Mouse (Mus musculus) spleen, adult 18-20 months (tissue): Measurements from ENCODE around the gene Rbm11.

Experiments used
- DNase-seq, 2 experiments: peaks; one replicate each; pipeline ENCODE4 v3.0.0; 2022; ENCODE audit warnings: mixed read lengths in 2 of 2

The Rbm11 gene

DNA sequence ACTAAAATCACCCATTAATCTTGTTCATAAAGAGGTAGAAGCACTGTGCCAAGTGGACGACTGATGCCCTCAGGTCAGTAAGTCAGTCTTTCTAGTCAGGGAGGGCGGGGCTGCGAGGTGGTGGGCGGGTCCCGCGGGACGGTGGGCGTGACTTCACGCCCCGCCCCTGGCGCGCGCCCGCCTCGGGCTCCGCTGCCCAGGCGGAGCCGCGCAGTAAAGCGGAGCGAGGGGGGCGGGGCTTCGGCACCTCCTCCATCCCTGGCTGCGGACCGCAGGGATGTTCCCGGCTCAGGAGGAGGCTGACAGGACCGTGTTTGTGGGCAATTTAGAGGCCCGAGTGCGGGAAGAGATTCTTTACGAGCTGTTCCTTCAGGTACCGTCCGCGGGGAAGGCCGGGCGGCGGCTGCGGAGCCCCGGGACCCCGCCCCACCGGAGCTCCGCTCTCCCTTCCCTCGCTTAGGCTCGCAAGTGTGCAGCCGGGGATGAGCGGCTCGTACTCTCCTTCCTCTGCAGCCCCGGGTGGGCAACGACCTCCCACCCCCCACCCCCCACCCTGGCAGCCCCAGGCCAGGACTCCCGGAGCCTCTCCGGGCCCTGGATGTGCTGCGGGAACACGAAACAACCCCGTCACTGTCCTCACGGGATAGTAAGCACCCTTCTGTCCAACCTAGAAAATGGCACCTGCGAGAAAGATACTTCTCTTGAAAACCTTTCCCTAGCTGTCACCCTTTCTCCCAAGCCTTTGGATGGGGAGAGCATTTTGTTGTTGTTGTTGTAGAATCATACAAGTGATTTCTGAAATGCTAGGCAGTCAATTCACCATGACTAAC, at the start of gene Rbm11:
Gene Rbm11 (plus strand): TSS at position 174 of the 830 bp plus-strand sequence.
- DNase-seq, result peak; percentile 60 to 75

DNA sequence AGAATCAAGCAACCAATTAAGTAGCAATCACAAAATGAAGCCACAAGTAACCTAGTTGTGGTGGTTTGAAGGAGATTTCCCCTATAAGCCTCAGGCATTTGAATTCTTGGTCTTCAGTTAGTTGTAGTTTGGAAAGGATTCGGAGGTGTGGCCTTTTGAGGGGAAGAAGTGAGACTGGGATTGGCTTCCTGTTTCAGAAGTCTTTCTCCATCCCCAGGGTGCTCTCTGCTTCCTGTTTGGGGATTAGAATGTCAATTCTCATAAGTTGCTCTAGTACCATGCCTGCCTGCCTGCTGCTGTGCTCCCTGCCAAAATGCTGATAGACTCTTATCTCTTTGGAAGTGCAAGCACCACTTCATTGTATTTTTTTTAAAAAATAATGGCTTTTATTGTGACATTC, 47.3 kb upstream of the Rbm11 start:
- no peak for DNase-seq

DNA sequence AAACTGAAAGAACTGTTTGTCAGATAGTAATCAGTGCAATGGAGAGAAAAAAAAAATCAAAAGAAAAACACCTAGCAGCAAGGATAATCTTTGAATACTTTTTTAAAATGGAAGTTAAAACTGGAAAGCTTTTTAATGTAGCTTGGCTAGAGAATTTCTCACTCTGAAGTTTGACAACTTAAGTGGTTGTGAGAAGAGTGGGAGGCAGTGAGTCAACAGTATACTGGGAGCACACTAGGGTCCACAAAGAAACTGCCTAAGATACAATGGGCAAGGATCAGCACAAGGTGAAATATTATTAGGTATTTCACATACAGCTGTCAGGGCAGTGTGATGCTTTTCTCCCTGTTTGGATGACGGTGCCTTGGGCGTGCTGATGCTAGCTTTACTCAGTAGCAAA, 29.7 kb upstream of the Rbm11 start:
- DNase-seq, result no peak

DNA sequence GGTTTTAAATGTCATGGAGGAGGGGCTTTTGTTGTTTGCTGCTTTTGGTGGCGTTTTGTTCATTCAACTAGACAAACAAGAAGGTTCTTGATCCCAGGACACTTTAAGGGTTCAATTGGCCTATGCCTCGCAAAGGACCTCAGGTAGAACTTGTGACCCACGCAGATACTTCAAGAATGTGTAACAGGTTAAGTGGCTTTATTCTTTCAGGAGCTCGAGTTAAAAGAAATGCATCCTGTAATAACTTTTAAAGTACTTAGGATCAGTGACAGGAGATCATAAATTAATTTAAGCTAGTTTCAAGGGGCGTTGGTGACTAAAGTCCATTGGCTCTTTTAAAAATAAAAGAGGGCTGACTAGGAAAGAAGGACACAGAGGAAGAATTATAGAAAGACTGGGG, 10.4 kb upstream of the Rbm11 start:
- no peak for DNase-seq

DNA sequence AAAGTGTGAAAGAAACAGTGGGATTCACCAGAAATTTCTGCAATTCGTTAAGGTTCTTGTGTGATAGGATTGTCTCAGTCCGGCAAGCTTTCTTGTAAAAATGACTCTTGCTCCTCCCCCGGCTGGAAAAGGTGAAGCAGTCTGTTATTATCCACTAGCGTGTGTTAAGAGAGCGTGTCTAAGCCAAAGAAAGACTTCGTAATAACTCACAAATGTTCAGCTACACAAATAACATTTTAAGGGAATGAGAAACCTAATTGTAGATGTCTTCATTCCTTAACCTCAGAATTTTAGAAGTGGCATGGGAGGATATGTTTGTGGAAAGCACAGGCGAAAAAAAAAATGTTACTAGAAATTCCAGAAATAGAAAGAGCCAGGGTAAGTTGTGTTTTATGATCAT, 6.7 kb upstream of the Rbm11 start, which contains the start of gene Lipi:
Gene Lipi (minus strand): TSS at position 101 of the 400 bp plus-strand sequence.
- DNase-seq, result no peak

DNA sequence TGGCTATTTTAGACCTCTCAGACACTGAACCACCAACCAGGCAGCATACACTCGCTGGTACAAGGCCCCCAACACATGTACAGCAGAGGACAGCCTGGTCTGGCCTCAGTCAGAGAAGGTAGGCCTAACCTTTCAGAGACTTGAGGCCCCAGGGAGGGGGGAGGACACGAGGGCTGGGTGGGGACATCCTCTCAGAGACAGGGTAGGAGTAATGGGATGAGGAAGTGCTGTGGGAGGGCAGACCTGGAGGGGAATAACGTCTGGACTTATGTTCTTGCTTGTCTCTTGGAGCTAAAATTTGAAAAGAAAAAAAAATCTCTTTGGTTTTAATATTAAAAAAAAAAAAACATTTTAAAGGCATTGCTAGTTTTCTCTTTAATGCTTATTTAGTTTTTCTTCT, 6.2 kb upstream of the Rbm11 start:
- no peak for DNase-seq

DNA sequence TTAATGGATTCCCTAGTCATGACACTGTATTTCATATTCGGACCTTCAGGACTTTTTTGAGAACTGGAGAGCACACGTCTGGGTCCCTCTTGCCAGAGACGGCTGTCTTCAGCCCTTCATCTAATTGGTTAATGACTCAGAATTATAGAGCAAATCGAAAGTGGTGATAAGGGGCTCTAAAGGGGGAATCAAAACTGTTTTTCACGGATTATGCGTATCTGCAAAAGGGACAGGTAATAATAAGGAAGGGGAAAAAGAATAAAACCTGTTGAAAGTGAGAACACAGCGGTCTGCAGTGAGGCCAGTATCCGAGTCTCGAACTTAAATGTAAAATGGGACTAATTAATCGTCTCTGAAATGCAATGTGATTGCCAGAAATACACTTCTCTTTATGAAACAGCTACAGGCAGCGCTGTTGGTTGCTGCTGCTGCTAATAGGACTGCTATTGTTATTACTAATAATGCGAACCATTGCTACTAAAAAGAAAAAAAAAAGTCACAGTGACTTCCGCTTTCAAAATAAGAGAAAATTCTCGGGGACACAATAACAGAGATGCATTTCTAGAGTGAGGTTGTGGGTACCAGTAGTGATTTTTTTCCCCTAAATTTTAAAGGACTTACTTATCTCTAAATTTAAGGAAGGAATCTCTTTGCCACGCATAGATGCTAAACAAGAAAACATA, 998 bp downstream of the Rbm11 start:
- DNase-seq, result no peak

DNA sequence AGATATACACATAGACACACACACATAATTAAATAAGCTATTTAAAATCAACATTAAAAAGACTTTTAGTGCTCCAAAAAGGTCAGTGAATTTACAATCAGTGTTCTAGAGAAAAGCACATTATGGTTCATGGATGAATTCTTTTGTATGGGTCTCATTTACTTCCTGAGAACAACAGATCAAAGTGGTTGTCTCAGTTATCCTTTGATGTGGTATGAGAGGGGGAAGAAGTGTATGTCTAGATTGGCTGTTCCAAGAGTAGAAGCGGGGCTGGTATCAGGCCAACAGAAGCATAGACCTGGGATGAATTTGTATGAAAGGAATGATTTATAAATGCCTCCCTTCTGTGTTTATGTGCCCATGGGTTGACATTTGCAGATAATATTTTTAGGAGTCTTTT, 13.8 kb downstream of the Rbm11 start:
- no peak for DNase-seq

DNA sequence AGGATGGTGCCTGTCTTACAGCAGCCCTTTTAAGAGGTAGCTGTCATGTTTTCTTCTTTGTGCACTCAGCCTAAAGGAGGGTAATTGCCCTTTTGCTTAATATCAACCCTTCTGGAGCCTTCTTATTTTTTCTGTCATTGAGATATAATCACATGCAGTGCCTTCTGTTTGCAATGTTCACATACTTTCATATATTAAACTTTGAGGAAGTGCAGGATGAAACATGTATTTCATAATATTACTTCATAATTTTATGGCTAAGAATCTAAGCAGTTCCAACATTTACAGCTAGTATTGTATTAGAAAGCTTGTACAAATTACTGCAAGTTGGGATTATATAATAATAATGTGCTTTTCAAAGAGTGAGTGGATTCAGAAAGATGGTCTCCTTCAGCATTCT, 19.9 kb downstream of the Rbm11 start:
- DNase-seq, result no peak

DNA sequence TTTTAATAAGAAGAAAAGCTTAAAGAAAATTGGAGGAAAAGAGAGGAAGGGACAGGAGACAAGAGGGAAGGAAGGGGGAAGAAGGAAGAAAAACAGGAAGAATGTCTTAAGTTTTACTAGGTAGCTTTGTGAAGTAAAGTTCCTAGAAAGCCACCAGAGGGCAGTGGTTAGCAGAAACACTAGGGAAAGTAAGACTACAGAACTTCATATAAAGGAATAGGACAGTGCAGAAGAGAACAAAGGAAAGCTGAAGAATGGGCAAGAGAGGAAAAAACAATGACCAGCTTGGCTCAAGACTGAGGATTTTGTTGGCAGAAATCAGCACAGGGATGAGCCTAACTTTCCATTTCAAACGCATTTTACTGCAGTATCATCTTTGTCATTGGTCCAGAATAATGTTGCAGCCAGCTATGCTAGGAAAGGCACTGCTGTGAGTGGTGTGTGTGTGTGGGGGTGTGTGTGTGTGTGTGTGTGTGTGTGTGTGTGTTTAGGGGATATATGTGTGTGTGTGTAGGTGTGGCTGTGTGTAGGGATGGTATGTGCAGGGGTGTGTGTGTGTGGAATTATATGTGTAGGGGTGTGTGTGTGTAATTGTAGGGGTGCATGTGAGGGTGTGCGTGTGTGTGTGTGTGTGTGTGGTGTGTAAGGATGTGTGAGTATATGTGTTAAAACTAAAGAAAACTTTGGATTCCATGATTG, 25.2 kb downstream of the Rbm11 start:
- DNase-seq, result peak in 1 of 2 experiments; percentile 21

DNA sequence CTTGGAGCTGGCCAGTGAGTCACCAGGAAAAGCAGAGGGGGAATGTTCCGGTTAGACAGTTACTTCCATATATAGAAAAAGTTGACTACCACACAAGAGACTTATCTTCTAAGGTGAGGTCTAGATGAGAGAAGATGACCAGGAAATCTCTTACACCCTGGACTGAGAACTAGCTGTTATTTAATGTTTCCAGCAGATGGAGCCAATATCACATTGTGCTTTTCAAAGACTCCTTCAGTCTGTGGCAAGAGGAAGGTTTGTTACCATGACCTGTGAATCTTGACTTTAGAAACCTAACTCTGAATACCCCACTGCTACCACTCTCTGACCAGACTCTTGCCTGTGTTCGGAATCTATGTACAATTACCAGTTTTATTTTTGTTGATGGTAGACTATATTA, 35.2 kb downstream of the Rbm11 start:
- DNase-seq, result no peak
